Mouse (Mus musculus): Measurements from ENCODE around the gene Eif2ak4.

Gene Eif2ak4

DNA sequence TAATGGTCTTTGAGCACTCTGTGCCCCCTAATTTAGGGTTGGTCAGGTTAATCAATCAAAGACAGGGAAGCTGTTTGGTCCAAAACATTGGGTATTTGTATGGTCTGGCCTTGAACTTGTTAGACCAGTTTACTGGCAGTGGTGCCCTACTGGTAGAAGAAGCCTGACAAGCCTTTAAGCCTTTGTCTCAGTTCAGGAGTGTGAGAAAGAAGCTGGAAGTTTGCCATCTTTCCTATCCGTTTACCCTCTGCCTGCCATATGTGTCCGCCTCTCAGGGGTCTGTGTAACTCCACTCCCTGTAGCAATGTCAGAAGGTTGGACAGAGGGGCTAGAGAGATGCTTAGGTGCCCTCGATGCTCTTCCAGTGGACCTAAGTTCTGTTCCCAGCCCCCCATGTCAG, 76.0 kb downstream of the Eif2ak4 start:
- DNase-seq (ENCODE audit: low spot score), result no peak

DNA sequence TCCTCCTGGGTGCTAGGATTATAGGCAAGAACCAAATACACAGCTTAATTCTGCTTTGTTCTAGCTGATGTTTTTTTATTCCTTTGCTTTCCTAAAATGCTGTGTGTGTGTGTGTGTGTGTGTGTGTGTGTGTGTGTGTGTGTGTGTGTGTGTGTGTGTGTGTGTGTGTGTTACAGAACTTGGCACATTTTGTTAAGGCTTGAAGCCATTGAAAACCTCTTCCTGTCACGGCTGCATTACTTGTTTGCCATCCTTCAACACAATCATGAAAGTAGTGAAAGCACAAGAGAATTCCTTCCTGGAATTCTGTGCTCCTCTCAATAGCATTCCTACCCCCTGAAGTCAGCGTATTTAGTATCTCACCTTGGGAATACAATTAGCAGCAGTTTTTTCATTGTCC, 77.5 kb downstream of the Eif2ak4 start:
- DNase-seq (ENCODE audit: low spot score), result no peak

DNA sequence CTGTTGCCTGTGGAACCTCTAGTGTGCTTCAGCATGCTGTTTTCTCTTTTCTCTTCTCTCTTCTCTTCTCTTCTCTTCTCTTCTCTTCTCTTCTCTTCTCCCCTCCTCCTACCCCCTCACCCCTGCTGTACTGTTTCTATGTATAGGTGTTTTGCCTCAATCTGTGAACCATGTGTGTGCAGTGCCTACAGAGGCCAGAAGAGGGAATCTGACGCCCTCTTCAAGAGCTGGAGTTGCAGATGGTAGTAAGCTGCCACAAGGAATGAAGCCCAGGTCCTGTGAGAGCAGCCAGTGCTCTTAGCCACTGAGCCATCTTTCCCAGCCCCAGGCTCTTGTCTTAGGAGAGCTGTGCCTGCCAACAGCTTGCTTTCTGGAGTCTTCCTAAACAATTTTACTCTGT, 78.2 kb downstream of the Eif2ak4 start:
- no peak for DNase-seq (ENCODE audit: low spot score)

- no peak for DNase-seq (ENCODE audit: low spot score)
Observed at GRCm38 (mm10) chr2:118468354-118468753, 79.9 kb downstream of the Eif2ak4 start.

DNA sequence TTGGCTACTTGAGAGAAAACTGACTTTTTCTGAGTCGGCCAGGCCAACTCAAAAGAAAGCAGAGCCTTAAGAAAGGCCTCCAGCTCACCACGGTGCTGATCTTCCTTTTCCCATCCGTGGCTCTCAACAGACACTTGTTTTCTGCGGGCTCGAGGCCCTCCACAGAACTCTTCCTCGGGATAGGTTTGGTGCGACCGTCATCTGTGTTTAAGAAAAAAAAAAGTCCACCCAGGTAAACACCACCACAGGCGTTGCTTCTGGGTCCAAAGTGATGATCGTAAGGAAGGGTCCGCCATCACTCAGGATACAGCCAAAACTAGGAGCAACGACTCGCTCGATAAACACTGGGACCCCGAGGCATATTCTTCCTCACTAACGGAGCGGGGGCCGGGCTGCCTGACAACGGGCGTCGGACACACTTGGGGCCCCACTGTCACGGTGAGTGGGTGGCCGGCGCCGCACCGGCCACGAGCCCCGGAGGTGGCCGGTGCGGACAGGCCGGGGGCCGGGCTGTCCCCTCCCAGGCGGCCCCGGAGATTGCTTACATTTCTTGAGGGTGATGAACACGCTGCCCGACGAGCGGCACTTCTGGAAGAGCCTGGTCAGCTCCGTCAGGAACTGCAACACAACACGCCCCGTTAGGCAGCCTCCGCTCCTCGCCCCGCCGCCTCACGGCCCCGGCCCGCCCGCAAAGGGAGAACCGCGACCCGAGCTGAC, 90.6 kb downstream of the Eif2ak4 start:
- no peak for DNase-seq (ENCODE audit: low spot score)

DNA sequence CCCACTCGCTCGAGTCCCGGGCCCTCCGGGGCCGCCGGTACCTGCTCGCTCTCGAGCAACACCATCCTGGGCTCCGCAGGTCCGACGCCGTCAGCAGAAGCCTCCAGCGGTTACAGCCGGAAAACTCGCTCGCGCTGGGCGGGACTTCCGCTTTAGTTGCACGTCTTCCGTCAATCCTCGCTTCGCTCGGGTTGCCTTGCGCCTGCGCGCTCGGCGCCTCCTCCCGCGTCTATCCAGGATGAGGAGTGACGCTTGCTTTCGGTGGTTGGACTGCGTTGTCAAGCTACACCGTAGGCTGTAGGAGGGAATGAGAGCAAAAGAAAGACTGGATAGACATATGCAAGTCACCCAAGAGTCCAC, 91.1 kb downstream of the Eif2ak4 start, which contains the start of gene Srp14:
Gene Srp14 (minus strand): TSS at position 162 of the 360 bp plus-strand sequence.
- DNase-seq (ENCODE audit: low spot score), result peak; percentile 98

DNA sequence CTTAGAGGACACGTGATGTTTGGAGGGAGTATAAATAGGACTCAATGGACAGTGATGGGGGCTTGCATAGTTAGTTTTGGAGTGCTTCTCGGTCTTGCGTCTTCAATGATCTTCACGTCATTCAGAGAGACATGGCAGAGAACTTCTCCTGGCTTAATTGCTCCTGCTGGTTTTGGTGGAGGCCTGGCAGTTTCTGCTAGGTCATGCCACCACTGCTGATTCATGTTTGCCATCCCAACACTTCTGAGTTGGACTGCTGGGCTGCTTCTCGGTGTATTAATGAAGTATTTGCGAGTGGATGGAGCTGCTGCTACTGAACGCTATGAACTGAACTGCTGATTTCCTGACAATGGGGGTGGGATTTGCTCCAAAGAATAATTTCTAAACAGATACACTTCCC, 92.5 kb downstream of the Eif2ak4 start:
- DNase-seq (ENCODE audit: low spot score), result no peak

DNA sequence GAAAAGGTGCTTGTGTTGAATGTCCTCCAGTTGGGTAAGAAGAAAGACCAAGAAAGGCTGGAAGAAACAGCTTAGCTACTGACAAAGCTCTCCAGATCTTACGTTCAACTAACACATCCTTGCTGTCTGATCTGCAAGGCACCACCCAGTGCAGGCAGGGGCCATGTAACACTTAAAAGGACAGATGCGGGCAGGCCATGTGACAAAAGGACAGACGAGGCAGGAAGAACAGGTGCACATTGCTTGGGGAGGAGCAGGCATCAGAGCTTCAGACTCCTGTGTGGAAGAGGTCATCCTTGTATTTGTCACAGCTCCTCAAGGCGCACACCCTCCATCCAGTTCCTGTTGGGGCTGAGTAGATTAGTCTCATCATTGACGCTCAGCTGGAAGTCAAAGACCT, 94.6 kb downstream of the Eif2ak4 start:
- DNase-seq (ENCODE audit: low spot score), result no peak

- no peak for DNase-seq (ENCODE audit: low spot score)
Observed at GRCm38 (mm10) chr2:118484386-118484898, 96.0 kb downstream of the Eif2ak4 start.

DNA sequence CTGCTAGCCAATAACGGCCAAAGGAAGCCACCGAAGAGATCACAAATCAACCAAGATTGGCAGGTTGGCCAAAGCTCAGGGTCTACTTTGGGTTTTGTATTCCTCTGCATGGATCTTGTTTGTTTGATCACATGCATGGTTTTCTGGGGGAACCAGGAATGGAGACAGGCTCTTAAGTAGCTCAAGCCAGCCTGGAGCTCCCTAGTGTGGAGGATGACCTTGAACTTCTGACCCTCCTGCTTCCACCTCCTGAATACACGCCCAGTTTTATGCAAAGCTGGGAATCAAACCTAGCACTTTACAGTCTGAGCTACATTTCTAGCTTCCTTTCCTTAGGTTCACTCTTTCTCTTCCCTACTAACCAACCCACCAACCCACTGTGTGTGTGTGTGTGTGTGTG, 97.0 kb downstream of the Eif2ak4 start:
- DNase-seq (ENCODE audit: low spot score), result no peak

GRCm38 (mm10) chr2:118486933-118487332, 98.5 kb downstream of the Eif2ak4 start:
- peak; percentile 85 for DNase-seq (ENCODE audit: low spot score)

GRCm38 (mm10) chr2:118487806-118488205, 99.4 kb downstream of the Eif2ak4 start:
- no peak for DNase-seq (ENCODE audit: low spot score)

GRCm38 (mm10) chr2:118490241-118491091, 102.0 kb downstream of the Eif2ak4 start:
- DNase-seq (ENCODE audit: low spot score), result peak; percentile 44

DNA sequence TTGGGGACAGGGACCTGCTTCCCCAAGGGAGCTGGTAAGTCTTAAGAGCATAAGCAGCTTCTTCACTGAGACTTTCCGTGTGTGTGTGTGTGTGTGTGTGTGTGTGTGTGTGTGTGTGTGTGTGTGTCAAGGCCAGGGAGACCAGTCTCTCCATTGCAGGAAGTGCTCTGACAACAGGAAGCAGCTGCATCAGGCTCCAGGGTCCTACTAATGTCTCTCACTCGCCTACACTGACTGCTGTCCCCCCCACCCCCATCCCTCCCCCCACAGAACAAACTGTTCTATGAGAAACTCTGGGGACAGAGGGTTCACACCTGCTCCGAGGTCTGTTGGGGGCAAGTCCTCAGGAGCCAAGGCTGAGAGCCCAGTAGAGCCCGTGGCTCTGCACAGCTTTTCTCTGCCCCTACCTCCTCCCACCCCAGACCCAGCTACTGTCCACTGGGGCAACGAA, 102.9 kb downstream of the Eif2ak4 start:
- DNase-seq (ENCODE audit: low spot score), result no peak

DNA sequence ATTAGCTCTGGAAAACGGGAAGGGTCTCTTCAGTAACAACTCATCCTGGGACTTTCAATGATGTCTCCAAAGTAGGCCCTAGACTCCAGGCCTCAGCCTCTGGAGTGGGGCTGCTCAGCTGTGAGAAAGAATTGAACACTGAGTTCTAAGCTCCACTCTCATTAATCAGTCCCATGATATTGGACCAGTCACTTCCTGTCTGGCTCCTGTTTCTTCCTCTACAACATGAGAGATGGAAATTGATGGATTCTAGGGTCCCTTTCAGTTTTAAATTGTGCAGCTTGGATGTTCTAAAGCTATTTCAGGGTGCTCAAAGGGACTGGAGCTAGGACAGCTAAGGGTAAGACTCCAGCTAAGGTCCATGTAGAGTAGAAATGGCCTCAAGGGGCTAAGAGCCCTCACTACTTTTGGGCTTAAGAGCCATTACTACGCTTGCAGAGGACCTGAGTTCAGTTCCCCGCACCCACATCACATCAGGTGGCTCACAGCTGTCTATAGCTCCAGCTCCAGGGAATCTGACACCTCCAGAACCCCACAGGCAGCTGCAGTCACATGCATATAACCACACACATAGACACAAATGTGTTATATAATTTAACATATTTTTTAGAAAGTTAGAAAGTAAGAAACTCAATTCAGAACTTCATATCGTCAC, 103.5 kb downstream of the Eif2ak4 start:
- DNase-seq (ENCODE audit: low spot score), result no peak

DNA sequence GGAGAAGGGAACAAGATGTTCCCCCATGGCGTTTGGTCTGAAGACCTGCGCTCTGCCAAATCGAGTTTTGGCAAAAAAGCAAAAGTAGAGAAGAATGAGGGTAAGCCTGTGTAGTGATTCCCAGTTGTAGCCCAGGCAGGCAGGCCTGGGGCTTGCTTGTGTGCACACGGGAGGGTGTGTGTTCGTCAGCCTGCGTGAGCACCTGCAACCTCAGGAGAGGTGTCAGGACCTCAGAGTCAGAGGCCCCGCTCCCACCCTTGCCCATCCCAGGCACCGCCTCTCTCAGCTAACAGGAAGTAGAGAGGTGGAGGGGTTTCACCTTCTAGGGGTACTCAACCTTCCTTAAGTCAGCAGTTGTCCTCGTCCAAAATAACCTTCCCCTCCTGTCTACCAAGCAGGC, 106.6 kb downstream of the Eif2ak4 start:
- DNase-seq (ENCODE audit: low spot score), result no peak

- DNase-seq (ENCODE audit: low spot score), result no peak
Observed at GRCm38 (mm10) chr2:118497890-118498289, 109.5 kb downstream of the Eif2ak4 start.

GRCm38 (mm10) chr2:118498476-118498875, 110.1 kb downstream of the Eif2ak4 start:
- DNase-seq (ENCODE audit: low spot score), result no peak

DNA sequence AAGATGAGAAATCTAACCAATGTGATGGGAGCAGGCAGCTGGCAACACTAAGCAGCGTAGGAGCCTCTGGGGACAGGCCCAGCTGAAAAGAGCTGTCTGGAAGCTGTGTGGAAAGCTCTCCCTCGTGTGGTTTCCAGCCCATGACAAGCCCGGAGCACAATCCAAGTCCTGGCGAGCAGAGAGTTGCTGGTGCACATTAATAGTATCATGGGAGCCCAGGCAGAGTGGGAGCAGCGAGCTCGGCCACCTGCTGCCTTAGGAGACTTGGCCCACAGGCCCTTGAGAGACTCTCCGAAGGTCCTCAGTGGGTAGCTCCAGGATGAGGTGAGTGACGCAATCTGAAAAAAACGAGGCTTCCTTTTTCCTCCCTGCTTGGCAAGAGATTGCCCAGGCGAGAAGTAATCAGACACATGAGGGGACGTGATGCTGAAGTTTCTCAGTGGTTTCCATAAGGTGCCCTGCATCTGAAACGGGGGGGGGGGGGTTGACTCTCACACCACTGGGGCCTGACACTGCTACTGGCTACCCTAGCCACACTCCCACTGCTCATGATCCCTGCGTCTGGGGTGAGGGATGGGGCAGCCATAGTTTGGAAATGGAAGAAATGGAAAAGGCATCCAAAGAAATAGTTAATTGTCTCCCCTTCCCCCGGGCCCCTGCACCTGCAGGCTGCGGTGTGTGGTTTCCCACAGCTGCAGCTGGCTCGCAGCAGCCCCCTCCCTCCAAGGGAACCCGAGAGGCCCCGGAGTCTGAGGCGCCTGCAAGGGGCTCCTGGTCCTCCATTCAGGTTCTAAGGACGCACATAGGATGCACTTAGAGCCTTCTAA, 110.9 kb downstream of the Eif2ak4 start:
- DNase-seq (ENCODE audit: low spot score), result no peak

GRCm38 (mm10) chr2:118500191-118500590, 111.8 kb downstream of the Eif2ak4 start:
- no peak for DNase-seq (ENCODE audit: low spot score)

GRCm38 (mm10) chr2:118507126-118507525, 118.7 kb downstream of the Eif2ak4 start:
- no peak for DNase-seq (ENCODE audit: low spot score)

All from embryo, embryonic 10 days (tissue).